12 mouse cellular contexts compared by ENCODE assay signal in the genomic region with DNA sequence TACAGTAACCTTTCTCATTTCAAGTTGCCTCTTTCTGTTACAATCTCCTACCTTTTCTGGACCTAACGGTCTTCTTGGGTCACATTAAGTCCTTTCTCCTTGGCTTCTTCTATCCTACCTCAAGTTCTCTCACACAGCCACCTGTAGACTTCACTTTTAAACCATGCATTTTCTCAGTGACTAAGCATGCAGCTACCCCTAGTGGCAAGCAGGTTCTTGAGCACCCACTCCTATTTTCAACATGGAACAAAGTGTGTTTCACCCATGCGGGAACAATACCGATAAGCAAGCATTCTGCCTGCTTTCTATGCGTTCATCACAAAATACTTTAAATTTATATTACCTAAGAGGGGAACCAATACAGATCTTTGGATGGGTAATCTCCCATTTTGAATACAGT.
DNase-seq lines count a peak whose midpoint lies in the region; ATAC-seq and TF ChIP-seq lines count a peak whose summit lies in the region.
"Had no signal": no experiment of that assay in that cellular context is flagged by ENCODE, and none has a peak within 500 bp of the region (broad histone marks: within the 10 kb centered on the region; RNA-seq: fewer than 3 reads in every experiment).

No protein-coding gene starts in this region.

- no peak for ATAC-seq in kidney, postnatal 0 days (replicated peaks; ENCODE audit: low FRiP score, low read depth)

- no peaks in the 10 kb centered on the region for H3K27me3 ChIP-seq in kidney, postnatal 0 days (ENCODE audit: insufficient read depth, low read length)
- H3K27me3 ChIP-seq: embryonic facial prominence, embryonic 12.5 days; limb, embryonic 13.5 days had no signal

- H3K9ac ChIP-seq in kidney, postnatal 0 days (ENCODE audit: low read depth, low read length): no peak overlapping the region
- H3K9ac ChIP-seq: embryonic facial prominence, embryonic 12.5 days; limb, embryonic 13.5 days had no signal

- H3K4me3 ChIP-seq in kidney, postnatal 0 days (replicated peaks; ENCODE audit: low read depth, low read length): no peak overlapping the region
- H3K4me3 ChIP-seq: embryonic facial prominence, embryonic 12.5 days; limb, embryonic 13.5 days had no signal

- H3K27ac ChIP-seq in kidney, postnatal 0 days: no peak overlapping the region
- H3K27ac ChIP-seq: embryonic facial prominence, embryonic 12.5 days; limb, embryonic 13.5 days had no signal

- peak; percentile 20 for DNase-seq in embryo, embryonic 10 days (ENCODE audit: low spot score)
- no peak for DNase-seq in embryo, embryonic 9.5 days (ENCODE audit: extremely low spot score)
- DNase-seq in kidney, postnatal 0 days (ENCODE audit: low spot score): peak; percentile 26
- no peak for DNase-seq in kidney, postnatal 14 days
- peak; percentile 9 for DNase-seq in right cerebral cortex, adult 18-20 months
- DNase-seq in right cerebral cortex, postnatal 4 days: no peak
- DNase-seq in telencephalon, adult 2 months (ENCODE audit: low read depth, low spot score): peak; percentile 35
- DNase-seq in spleen, postnatal 14 days (ENCODE audit: low spot score in 2 of 2): no peak
- DNase-seq: B cell, adult 2 months; kidney, adult 9 months had no signal

- TF ChIP-seq CTCF in kidney, postnatal 0 days (IDR thresholded peaks at IDR 0.05; ENCODE audit: low read depth): peak; percentile 71

- H3K9me3 ChIP-seq in kidney, postnatal 0 days (replicated peaks; ENCODE audit: low read length): no peaks in the 10 kb centered on the region
- H3K9me3 ChIP-seq: embryonic facial prominence, embryonic 12.5 days; limb, embryonic 13.5 days had no signal

- no peaks in the 10 kb centered on the region for H3K4me1 ChIP-seq in kidney, postnatal 0 days (replicated peaks; ENCODE audit: insufficient read depth, low read length)
- H3K4me1 ChIP-seq: embryonic facial prominence, embryonic 12.5 days; limb, embryonic 13.5 days had no signal

- 83% methylated on average over 4 of the region's 4 CpGs for WGBS in kidney, postnatal 0 days

- no peaks in the 10 kb centered on the region for H3K36me3 ChIP-seq in kidney, postnatal 0 days (ENCODE audit: insufficient read depth, low read length)
- H3K36me3 ChIP-seq: embryonic facial prominence, embryonic 12.5 days; limb, embryonic 13.5 days had no signal

- no peak overlapping the region for H3K4me2 ChIP-seq in kidney, postnatal 0 days (ENCODE audit: low read length)
- H3K4me2 ChIP-seq: embryonic facial prominence, embryonic 12.5 days; limb, embryonic 13.5 days had no signal

Comparison
In these comparisons a context has a peak if more than half of its experiments do, and no peak if none do; other contexts are left out.
1. DNase-seq: peak in embryo, embryonic 10 days (single experiment), kidney, postnatal 0 days (single experiment), right cerebral cortex, adult 18-20 months (single experiment) and telencephalon, adult 2 months (single experiment); none in embryo, embryonic 9.5 days (single experiment), kidney, postnatal 14 days (single experiment), right cerebral cortex, postnatal 4 days (single experiment) and spleen, postnatal 14 days (0 of 2).